ENCODE assay signal across 8 mouse cellular contexts in genomic region chr4:133600306-133600705, GRCm38 (mm10). TPM values are rescaled to one million over a fixed set of nuclear protein-coding genes. Genes with fewer than 3 reads are reported as not detected.
A peak's percentile ranks its signal among the peaks of the same experiment; 100 is the strongest.
DNase-seq lines count a peak whose midpoint lies in the region; ATAC-seq and TF ChIP-seq lines count a peak whose summit lies in the region.

No protein-coding gene starts in this region.

- H3K4me3 ChIP-seq in heart, embryonic 15.5 days, result peak overlapping the region; percentile 69
- peak overlapping the region; percentile 8; the same call in 1 of the 2 replicates for H3K4me3 ChIP-seq in G1E (ENCODE audit: low read depth, low read length)
- peak overlapping the region; percentile 62 for H3K4me3 ChIP-seq in hindbrain, embryonic 10.5 days
- H3K4me3 ChIP-seq in midbrain, embryonic 10.5 days, result peak overlapping the region; percentile 63

- ATAC-seq in heart, embryonic 15.5 days (replicated peaks; ENCODE audit: insufficient number of reproducible peaks, insufficient read depth, low FRiP score, low read depth), result no peak
- no peak for ATAC-seq in G1E (ENCODE audit: extremely low read depth, insufficient number of reproducible peaks, low FRiP score, poor library complexity, severe bottlenecking)

- no peak for TF ChIP-seq CTCF in G1E (IDR thresholded peaks at IDR 0.05; ENCODE audit: low read depth, low read length)

- peaks cover 4% of the 10 kb centered on the region; the same call in 1 of the 2 replicates for H3K36me3 ChIP-seq in heart, embryonic 15.5 days
- peaks cover 12% of the 10 kb centered on the region for H3K36me3 ChIP-seq in G1E (replicated peaks)
- H3K36me3 ChIP-seq in hindbrain, embryonic 10.5 days, result peaks cover 17% of the 10 kb centered on the region
- peaks cover 17% of the 10 kb centered on the region for H3K36me3 ChIP-seq in midbrain, embryonic 10.5 days

- H3K27ac ChIP-seq in heart, embryonic 15.5 days, result no peak overlapping the region
- peak overlapping the region; percentile 59; the same call in 1 of the 2 replicates for H3K27ac ChIP-seq in hindbrain, embryonic 10.5 days
- no peak overlapping the region; the same call in 1 of the 2 replicates for H3K27ac ChIP-seq in midbrain, embryonic 10.5 days (replicated peaks)

- intact Hi-C loops in heart, postnatal 25 days (cut with DNase I), result no loop called here

- DNase-seq in heart, postnatal 25 days (ENCODE audit: low spot score), result no peak
- DNase-seq in G1E (ENCODE audit: low spot score), result no peak
- DNase-seq in hindbrain, embryonic 10.5 days (ENCODE audit: low spot score), result no peak
- DNase-seq in midbrain, embryonic 10.5 days (ENCODE audit: low spot score), result no peak
- DNase-seq in c-Kit-positive CD71-positive TER-119-positive erythroid progenitor cells, embryonic 14.5 days (ENCODE audit: low spot score), result no peak
- DNase-seq in layer of hippocampus, postnatal 36 days, result no peak
- DNase-seq in adrenal gland, postnatal 14 days, result no peak

- H3K4me2 ChIP-seq in heart, embryonic 15.5 days, result peak overlapping the region; percentile 91

- WGBS in heart, embryonic 15.5 days, result 13% methylated on average over 9 of the region's 9 CpGs
- WGBS in hindbrain, embryonic 10.5 days, result 16% methylated on average over 9 of the region's 9 CpGs
- WGBS in midbrain, embryonic 10.5 days, result 20% methylated on average over 9 of the region's 9 CpGs

- peaks cover 19% of the 10 kb centered on the region for H3K4me1 ChIP-seq in heart, embryonic 15.5 days (replicated peaks)
- H3K4me1 ChIP-seq in G1E (ENCODE audit: insufficient read depth, low read depth, low read length), result peaks cover 19% of the 10 kb centered on the region
- H3K4me1 ChIP-seq in hindbrain, embryonic 10.5 days (replicated peaks), result peaks cover 27% of the 10 kb centered on the region
- peaks cover 31% of the 10 kb centered on the region for H3K4me1 ChIP-seq in midbrain, embryonic 10.5 days

- H3K9ac ChIP-seq in heart, embryonic 15.5 days, result peak overlapping the region; percentile 68

- peaks cover 39% of the 10 kb centered on the region for H3K27me3 ChIP-seq in heart, embryonic 15.5 days
- peaks cover 23% of the 10 kb centered on the region for H3K27me3 ChIP-seq in G1E (ENCODE audit: insufficient read depth, low read length)
- H3K27me3 ChIP-seq in hindbrain, embryonic 10.5 days (ENCODE audit: insufficient read depth, poor library complexity, severe bottlenecking), result peaks cover 71% of the 10 kb centered on the region
- H3K27me3 ChIP-seq in midbrain, embryonic 10.5 days (ENCODE audit: low read depth, poor library complexity, severe bottlenecking), result peaks cover 73% of the 10 kb centered on the region

- no peaks in the 10 kb centered on the region for H3K9me3 ChIP-seq in heart, embryonic 15.5 days (replicated peaks)
- H3K9me3 ChIP-seq in G1E (replicated peaks), result no peaks in the 10 kb centered on the region
- no peaks in the 10 kb centered on the region for H3K9me3 ChIP-seq in hindbrain, embryonic 10.5 days
- H3K9me3 ChIP-seq in midbrain, embryonic 10.5 days (replicated peaks), result no peaks in the 10 kb centered on the region

RNA-seq across cellular contexts. Expression of gene Sfn, which starts 1.7 kb away (rescaled TPM):
- polyA plus RNA-seq in heart, embryonic 15.5 days (2015; fragmentation: Nextera tagmentation; extraction: Ambion mirVana), result 3.0 and 25.1 TPM in 2 replicates
- 1 to 10 TPM; 1.5 TPM for total RNA-seq in heart, postnatal 25 days (2021)
- total RNA-seq in G1E (2014; fragmentation: Nextera tagmentation), result 1.4 and 3.4 TPM in 2 replicates
- total RNA-seq in G1E (2017), result 0.41 and 0.66 TPM in 2 replicates
- polyA plus RNA-seq in G1E (2012), result 1.3 and 2.4 TPM in 2 replicates
- 16.5 and 33.5 TPM in 2 replicates for polyA plus RNA-seq in hindbrain, embryonic 10.5 days (2016; fragmentation: Nextera tagmentation; extraction: Ambion mirVana)
- 7.8 and 9.9 TPM in 2 replicates for polyA plus RNA-seq in midbrain, embryonic 10.5 days (2016; fragmentation: Nextera tagmentation; extraction: Ambion mirVana)
- total RNA-seq in layer of hippocampus, postnatal 36 days (2021), result 1 to 10 TPM; 1.5 to 1.9 TPM
- 1.7 and 4.2 TPM in 2 replicates for total RNA-seq in adrenal gland, postnatal 14 days (2021)

RNA-seq across cellular contexts. Expression of gene Gpn2, which starts 16.1 kb away (rescaled TPM):
- polyA plus RNA-seq in heart, embryonic 15.5 days (2015; fragmentation: Nextera tagmentation; extraction: Ambion mirVana), result 10.4 and 11.8 TPM in 2 replicates
- total RNA-seq in heart, postnatal 25 days (2021), result 1 to 10 TPM; 6.4 to 6.8 TPM
- total RNA-seq in G1E (2014; fragmentation: Nextera tagmentation), result 2.3 and 10.9 TPM in 2 replicates
- 10.2 and 14.0 TPM in 2 replicates for total RNA-seq in G1E (2017)
- 46.7 and 58.2 TPM in 2 replicates for polyA plus RNA-seq in G1E (2012)
- polyA plus RNA-seq in hindbrain, embryonic 10.5 days (2016; fragmentation: Nextera tagmentation; extraction: Ambion mirVana), result 28.5 and 29.1 TPM in 2 replicates
- polyA plus RNA-seq in midbrain, embryonic 10.5 days (2016; fragmentation: Nextera tagmentation; extraction: Ambion mirVana), result 27.9 and 28.7 TPM in 2 replicates
- 10 to 100 TPM; 10.1 to 10.3 TPM for total RNA-seq in layer of hippocampus, postnatal 36 days (2021)
- 12.7 and 15.8 TPM in 2 replicates for total RNA-seq in adrenal gland, postnatal 14 days (2021)

RNA-seq across cellular contexts. Expression of gene Gpatch3, which starts 25.8 kb away (rescaled TPM):
- 3.8 and 4.8 TPM in 2 replicates for polyA plus RNA-seq in heart, embryonic 15.5 days (2015; fragmentation: Nextera tagmentation; extraction: Ambion mirVana)
- total RNA-seq in heart, postnatal 25 days (2021), result 1 to 10 TPM; 4.7 to 5.3 TPM
- 1.9 and 3.8 TPM in 2 replicates for total RNA-seq in G1E (2014; fragmentation: Nextera tagmentation)
- total RNA-seq in G1E (2017), result 13.6 and 18.7 TPM in 2 replicates
- polyA plus RNA-seq in G1E (2012), result 9.9 and 11.2 TPM in 2 replicates
- 10.0 and 10.8 TPM in 2 replicates for polyA plus RNA-seq in hindbrain, embryonic 10.5 days (2016; fragmentation: Nextera tagmentation; extraction: Ambion mirVana)
- polyA plus RNA-seq in midbrain, embryonic 10.5 days (2016; fragmentation: Nextera tagmentation; extraction: Ambion mirVana), result 8.9 and 10.9 TPM in 2 replicates
- total RNA-seq in layer of hippocampus, postnatal 36 days (2021), result 1 to 10 TPM; 7.0 to 7.2 TPM
- total RNA-seq in adrenal gland, postnatal 14 days (2021), result 8.1 and 8.2 TPM in 2 replicates

RNA-seq across cellular contexts. Expression of gene Nr0b2, which starts 47.1 kb away (rescaled TPM):
- 13.4 and 16.0 TPM in 2 replicates for polyA plus RNA-seq in heart, embryonic 15.5 days (2015; fragmentation: Nextera tagmentation; extraction: Ambion mirVana)
- 10 to 100 TPM; 18.1 to 20.0 TPM for total RNA-seq in heart, postnatal 25 days (2021)
- total RNA-seq in G1E (2014; fragmentation: Nextera tagmentation) (not detected in 2 replicates), G1E (2017) (not detected in 2 replicates)
- polyA plus RNA-seq in G1E (2012), result 0.04 TPM in 1 of 2 replicates, not detected in the other
- polyA plus RNA-seq in hindbrain, embryonic 10.5 days (2016; fragmentation: Nextera tagmentation; extraction: Ambion mirVana), result 0.31 TPM in 1 of 2 replicates, not detected in the other
- 0.17 TPM in 1 of 2 replicates, not detected in the other for polyA plus RNA-seq in midbrain, embryonic 10.5 days (2016; fragmentation: Nextera tagmentation; extraction: Ambion mirVana)
- not detected for total RNA-seq in layer of hippocampus, postnatal 36 days (2021)
- total RNA-seq in adrenal gland, postnatal 14 days (2021), result 32.6 and 34.2 TPM in 2 replicates

RNA-seq across cellular contexts. Expression of gene Zdhhc18, which starts 49.6 kb away (rescaled TPM):
- 4.6 and 9.4 TPM in 2 replicates for polyA plus RNA-seq in heart, embryonic 15.5 days (2015; fragmentation: Nextera tagmentation; extraction: Ambion mirVana)
- total RNA-seq in heart, postnatal 25 days (2021), result 10 to 100 TPM; 18.7 to 20.1 TPM
- total RNA-seq in G1E (2014; fragmentation: Nextera tagmentation) (9.6 and 11.7 TPM in 2 replicates), G1E (2017) (4.4 and 5.3 TPM in 2 replicates)
- 11.1 and 11.6 TPM in 2 replicates for polyA plus RNA-seq in G1E (2012)
- 1.9 and 3.1 TPM in 2 replicates for polyA plus RNA-seq in hindbrain, embryonic 10.5 days (2016; fragmentation: Nextera tagmentation; extraction: Ambion mirVana)
- 3.0 and 3.1 TPM in 2 replicates for polyA plus RNA-seq in midbrain, embryonic 10.5 days (2016; fragmentation: Nextera tagmentation; extraction: Ambion mirVana)
- total RNA-seq in layer of hippocampus, postnatal 36 days (2021), result 10 to 100 TPM; 30.1 to 32.8 TPM
- total RNA-seq in adrenal gland, postnatal 14 days (2021), result 16.9 and 29.9 TPM in 2 replicates

Comparison
In these comparisons a context has a peak if more than half of its experiments do, and no peak if none do; other contexts are left out.
1. H3K4me3 ChIP-seq: peak in every context shown above with its lines; median percentile 69 in heart, embryonic 15.5 days; 63 in midbrain, embryonic 10.5 days; 62 in hindbrain, embryonic 10.5 days; 8 in G1E.